Mouse (Mus musculus) small intestine, adult 2 months (tissue): Measurements from ENCODE around the gene Arhgef40. TPM values are rescaled to one million over a fixed set of nuclear protein-coding genes. Genes with fewer than 3 reads are reported as not detected.
"Not testable (repeated sequence)": the region's sequence is repeated elsewhere in the genome, so short reads cannot be mapped to it uniquely, and the experiment has no call there.

ENCODE experiments used
- H3K27ac ChIP-seq: fragments of 200-500 bp; 2 replicates; pipeline ENCODE4 v1.5.1; 2012; ENCODE audit warnings: low read depth, low read length, control low read depth, inconsistent platforms; ENCODE audit not compliant: insufficient read depth
- H3K27me3 ChIP-seq: fragments of 200-500 bp; 2 replicates; pipeline ENCODE4 v1.6.1; 2012; ENCODE audit warnings: mild to moderate bottlenecking, moderate library complexity, low read length, inconsistent platforms; ENCODE audit not compliant: control insufficient read depth, insufficient read depth
- H3K36me3 ChIP-seq: fragments of 200-500 bp; 2 replicates; pipeline ENCODE4 v1.6.1; 2012; ENCODE audit warnings: mild to moderate bottlenecking, low read length, control low read depth, inconsistent platforms; ENCODE audit not compliant: control insufficient read depth, insufficient read depth
- H3K4me1 ChIP-seq: fragments of 200-500 bp; 2 replicates; pipeline ENCODE4 v1.6.1; 2012; ENCODE audit warnings: low read length, inconsistent platforms, mixed read lengths; ENCODE audit not compliant: control insufficient read depth, insufficient read depth, insufficient read length
- H3K4me3 ChIP-seq: fragments of 200-500 bp; 2 replicates; pipeline ENCODE4 v1.5.1; 2012; ENCODE audit warnings: low read depth, mild to moderate bottlenecking, control low read depth, inconsistent platforms, low read length, moderate library complexity
- CTCF ChIP-seq: fragments of 200-500 bp; IDR thresholded peaks from 2 replicates; pipeline ENCODE4 v1.5.1; 2012; ENCODE audit warnings: low read depth, mild to moderate bottlenecking, control low read depth, inconsistent platforms, low read length, moderate library complexity, mixed read lengths; ENCODE audit not compliant: insufficient replicate concordance, insufficient read length; ENCODE audit errors: extremely low read depth
- POLR2A ChIP-seq: fragments of 200-500 bp; IDR thresholded peaks from 2 replicates; pipeline ENCODE4 v1.6.1; 2012; ENCODE audit warnings: low read depth, mild to moderate bottlenecking, control low read depth, inconsistent platforms, low read length, moderate library complexity
- WGBS: fragments of 180-500 bp; shearing (Covaris S2); methylation state at CpG from one replicate; pipeline ENCODE4 v1.1.7; 2018; 5-methylcytosine and 5-hydroxymethylcytosine counted together
- polyA plus RNA-seq: library from polyadenylated mRNA; depleted of rRNA; stranded (reverse); fragments of >200 nt; gene quantifications from 2 replicates; pipeline ENCODE4 v1.2.3, GENCODE M21; 2012

Arhgef40 gene
- polyA plus RNA-seq, 1 experiment, result 19.1 TPM

DNA sequence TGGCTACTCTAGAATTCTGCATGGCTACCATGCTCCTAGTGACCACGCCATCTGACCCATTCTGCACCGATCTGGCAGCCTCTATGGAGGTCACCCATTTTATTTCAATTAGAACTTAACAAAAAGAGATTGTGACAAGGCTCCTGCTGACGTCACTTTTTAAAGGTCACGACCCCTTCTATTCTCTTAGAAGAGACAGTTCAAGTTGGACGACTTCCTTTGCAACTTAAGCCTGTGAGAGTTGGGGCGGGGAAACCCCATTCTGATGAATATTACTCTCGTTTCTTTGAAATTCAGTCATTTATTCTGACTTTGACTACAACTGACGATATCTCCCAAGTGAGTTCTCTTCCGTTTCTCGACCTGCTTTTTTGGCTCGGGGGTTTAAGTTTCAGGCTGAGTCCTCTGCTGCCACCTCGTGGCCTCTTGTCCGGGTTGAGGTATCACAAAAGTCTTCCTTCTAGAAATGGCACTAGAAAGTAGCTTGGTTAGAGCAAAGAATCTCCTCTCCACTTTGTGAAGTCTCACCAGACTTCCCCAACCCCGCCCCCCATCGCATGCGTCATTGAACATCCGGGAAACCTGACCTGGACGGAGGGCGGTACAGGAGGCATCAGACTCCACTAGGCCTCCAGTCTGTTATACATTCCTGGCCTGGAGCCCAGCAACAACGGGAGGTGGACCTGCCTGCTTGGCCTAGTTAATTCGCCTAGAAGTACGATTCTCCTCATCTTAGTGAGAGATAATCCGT, 38.4 kb downstream of the Arhgef40 start:
- 6% methylated on average over 23 of the region's 23 CpGs for WGBS

DNA sequence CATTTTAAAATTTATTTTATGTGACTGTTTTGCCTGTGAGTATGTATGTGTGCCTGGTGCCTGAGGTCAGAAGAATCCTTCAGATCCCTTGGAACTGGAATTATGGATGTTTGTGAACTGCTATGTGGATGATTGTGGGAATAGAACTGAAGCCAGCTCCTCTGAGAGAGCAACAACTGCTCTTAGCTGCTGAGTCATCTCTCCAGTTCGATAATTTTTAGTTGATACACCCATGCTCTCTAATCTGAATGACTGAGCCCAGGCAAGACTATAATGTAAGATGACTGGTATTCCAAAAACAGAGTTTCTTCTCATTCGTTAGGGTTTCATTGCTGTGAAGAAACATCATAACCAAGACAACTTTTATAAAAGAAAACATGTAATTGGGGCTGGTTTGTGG, 39.6 kb downstream of the Arhgef40 start:
- H3K36me3 ChIP-seq, result no peaks in the 10 kb centered on the region
- H3K4me1 ChIP-seq, result peaks cover 4% of the 10 kb centered on the region; the same call in 1 of the 2 replicates
- H3K27me3 ChIP-seq, result no peaks in the 10 kb centered on the region
- WGBS, result 70% methylated on average over 2 of the region's 2 CpGs
- H3K27ac ChIP-seq, result no peak overlapping the region
- TF ChIP-seq POLR2A, result no peak
- TF ChIP-seq CTCF, result no peak
- H3K4me3 ChIP-seq, result no peak overlapping the region

More for the DNA sequence above, 38.4 kb downstream of the Arhgef40 start:
- peak overlapping the region; percentile 39 for H3K4me3 ChIP-seq
- peak overlapping the region; percentile 65 for H3K27ac ChIP-seq
- TF ChIP-seq CTCF (peak; percentile 84; the same call in 1 of the 2 replicates), POLR2A (no peak)
- peaks cover 11% of the 10 kb centered on the region for H3K4me1 ChIP-seq
- H3K27me3 ChIP-seq, result no peaks in the 10 kb centered on the region
- no peaks in the 10 kb centered on the region for H3K36me3 ChIP-seq

DNA sequence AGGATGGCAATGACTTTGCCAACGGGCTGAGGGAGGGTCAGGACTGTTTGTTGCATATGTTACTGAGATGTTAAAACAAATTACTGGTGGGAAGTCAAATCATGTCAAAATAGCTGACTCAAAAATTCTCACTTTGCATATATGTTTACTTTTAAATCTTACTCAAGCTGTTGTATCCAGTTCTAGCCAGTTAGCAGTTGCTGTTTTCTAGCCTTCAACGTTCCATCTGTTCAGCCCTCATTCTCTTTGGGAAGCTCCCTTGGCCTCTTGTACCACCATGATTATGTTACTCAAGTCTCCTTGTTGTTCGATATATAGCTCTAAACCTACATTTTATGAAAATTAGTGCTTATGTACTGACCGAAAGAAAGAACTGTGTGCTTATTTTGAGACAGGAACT, 41.8 kb downstream of the Arhgef40 start:
- Histone ChIP-seq H3K27me3 (no peaks in the 10 kb centered on the region), H3K27ac (no peak overlapping the region), H3K4me1 (peaks cover 4% of the 10 kb centered on the region; the same call in 1 of the 2 replicates), H3K36me3 (no peaks in the 10 kb centered on the region), H3K4me3 (no peak overlapping the region)
- WGBS, result 85% methylated on average over 4 of the region's 4 CpGs
- TF ChIP-seq CTCF, result no peak
- TF ChIP-seq POLR2A, result no peak

DNA sequence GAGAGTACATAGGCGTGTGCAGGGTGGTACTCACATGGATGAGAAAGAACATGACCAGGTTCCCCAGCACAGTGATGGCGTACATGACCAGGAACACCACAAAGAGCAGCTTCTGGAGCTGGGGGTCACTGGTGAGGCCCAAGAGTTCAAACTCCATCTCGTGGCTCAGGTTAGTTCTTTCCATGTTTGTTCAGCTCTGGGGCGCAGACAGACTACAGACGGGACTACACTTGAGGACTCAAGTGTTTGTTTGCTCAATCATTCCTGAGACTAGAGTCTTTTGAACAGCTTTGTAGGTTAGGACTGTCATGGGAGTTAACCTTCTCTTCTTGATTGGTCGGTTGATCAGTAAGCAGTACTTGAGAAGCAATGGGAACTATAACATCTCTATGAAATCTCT, 51.4 kb downstream of the Arhgef40 start:
- TF ChIP-seq POLR2A (no peak), CTCF (no peak)
- no peak overlapping the region for H3K27ac ChIP-seq
- H3K27me3 ChIP-seq, result no peaks in the 10 kb centered on the region
- 81% methylated on average over 6 of the region's 6 CpGs for WGBS
- H3K4me3 ChIP-seq, result no peak overlapping the region
- H3K36me3 ChIP-seq, result no peaks in the 10 kb centered on the region
- H3K4me1 ChIP-seq, result no peaks in the 10 kb centered on the region; the same call in 1 of the 2 replicates

DNA sequence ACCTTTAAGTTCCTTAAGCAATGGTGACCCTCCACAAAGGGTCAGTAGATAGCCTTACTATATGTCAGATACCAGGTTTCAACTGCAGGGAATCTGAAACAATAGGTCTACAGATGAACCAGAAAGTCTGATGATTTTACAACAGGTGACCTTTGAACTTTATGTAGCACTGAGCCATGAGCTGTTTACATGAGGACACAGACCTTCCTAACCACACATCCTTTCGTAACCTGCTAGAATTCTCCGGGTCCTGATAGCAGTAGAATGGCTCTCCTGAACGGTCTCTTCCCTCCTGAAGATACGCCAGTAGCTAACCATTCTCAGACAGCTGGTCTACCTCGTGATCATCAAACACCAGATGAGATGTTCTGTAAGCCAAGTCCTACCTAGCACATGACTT, 54.8 kb downstream of the Arhgef40 start:
- no peaks in the 10 kb centered on the region for H3K36me3 ChIP-seq
- TF ChIP-seq POLR2A (no peak), CTCF (no peak)
- no peaks in the 10 kb centered on the region for H3K27me3 ChIP-seq
- H3K4me1 ChIP-seq, result no peaks in the 10 kb centered on the region; the same call in 1 of the 2 replicates
- H3K4me3 ChIP-seq, result no peak overlapping the region
- 22% methylated on average over 5 of the region's 5 CpGs for WGBS
- H3K27ac ChIP-seq, result no peak overlapping the region

DNA sequence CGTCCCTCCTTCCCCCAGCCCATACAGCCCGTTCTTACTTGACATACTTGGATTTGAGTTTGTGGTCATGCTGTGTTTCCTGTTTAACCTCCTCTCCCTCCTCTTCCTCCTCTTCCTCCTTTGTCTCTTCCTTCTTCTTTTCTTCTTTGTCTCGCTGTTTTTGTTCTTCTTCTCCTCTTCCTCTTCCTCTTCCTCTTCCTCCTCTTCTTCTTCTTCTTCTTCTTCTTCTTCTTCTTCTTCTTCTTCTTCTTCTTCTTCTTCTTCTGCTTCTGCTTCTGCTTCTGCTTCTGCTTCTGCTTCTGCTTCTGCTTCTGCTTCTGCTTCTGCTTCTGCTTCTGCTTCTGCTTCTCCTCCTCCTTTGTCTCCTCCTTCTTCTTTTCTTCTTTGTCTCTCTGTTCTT, 57.8 kb downstream of the Arhgef40 start, which contains the start of gene Olfr221:
Olfr221 (minus strand) TSS at position 101 of the 400 bp plus-strand sequence.
- not testable (repeated sequence) for H3K4me3 ChIP-seq, H3K27ac ChIP-seq, H3K27me3 ChIP-seq, H3K4me1 ChIP-seq, H3K36me3 ChIP-seq
- 64% methylated on average over 3 of the region's 3 CpGs for WGBS

DNA sequence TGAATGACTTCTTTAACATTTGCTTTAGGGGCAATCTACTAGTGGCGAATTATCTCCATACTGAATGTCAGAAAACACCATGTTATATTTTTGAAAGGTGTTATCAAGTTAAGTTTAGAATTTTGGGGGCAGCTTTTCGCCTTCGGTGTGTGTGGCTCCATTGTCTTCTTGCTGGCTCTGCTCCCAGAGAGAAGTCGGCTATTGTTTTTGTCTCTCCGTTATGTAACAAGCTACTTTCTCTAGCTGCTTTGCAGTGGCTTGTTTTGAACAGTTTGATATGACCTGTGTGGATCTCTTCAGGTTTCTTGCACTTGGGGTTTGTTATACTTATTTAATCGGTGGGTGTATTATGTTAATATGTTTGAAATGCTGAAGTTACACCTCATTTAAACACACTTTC, 58.9 kb downstream of the Arhgef40 start:
- TF ChIP-seq POLR2A (no peak), CTCF (no peak)

More for the DNA sequence above, 58.9 kb downstream of the Arhgef40 start:
- Histone ChIP-seq H3K27me3 (no peaks in the 10 kb centered on the region), H3K36me3 (no peaks in the 10 kb centered on the region), H3K4me1 (no peaks in the 10 kb centered on the region; the same call in 1 of the 2 replicates), H3K27ac (no peak overlapping the region), H3K4me3 (no peak overlapping the region)
- WGBS, result 72% methylated on average over 6 of the region's 6 CpGs
